Comparison of ENCODE assay signal across 9 mouse cellular contexts in genomic region chr6:52796035-52796598, GRCm38 (mm10).
DNase-seq lines count a peak whose midpoint lies in the region; ATAC-seq lines count a peak whose summit lies in the region.
"Had no signal": no experiment of that assay in that cellular context is flagged by ENCODE, and none has a peak within 500 bp of the region (broad histone marks: within the 10 kb centered on the region; RNA-seq: fewer than 3 reads in every experiment).

No protein-coding gene starts in this region.

- H3K27ac ChIP-seq in embryonic facial prominence, embryonic 15.5 days (replicated peaks), result peak overlapping the region; percentile 87
- H3K27ac ChIP-seq in intestine, embryonic 14.5 days (ENCODE audit: low read depth), result peak overlapping the region; percentile 72

- no peak overlapping the region for H3K4me3 ChIP-seq in embryonic facial prominence, embryonic 15.5 days (replicated peaks)
- H3K4me3 ChIP-seq in intestine, embryonic 14.5 days (ENCODE audit: low read depth, low read length), result no peak overlapping the region
- H3K4me3 ChIP-seq: erythroblast, embryonic 14.5 days had no signal

- no peak for ATAC-seq in embryonic facial prominence, embryonic 15.5 days (ENCODE audit: insufficient number of reproducible peaks, low FRiP score, low TSS enrichment, low read depth)
- no peak for ATAC-seq in intestine, embryonic 14.5 days (replicated peaks; ENCODE audit: low FRiP score, low TSS enrichment, low read depth)

- H3K27me3 ChIP-seq in embryonic facial prominence, embryonic 15.5 days, result no peaks in the 10 kb centered on the region
- no peaks in the 10 kb centered on the region for H3K27me3 ChIP-seq in intestine, embryonic 14.5 days (replicated peaks; ENCODE audit: control insufficient read depth, insufficient read depth, low read length)

- peaks cover 44% of the 10 kb centered on the region for H3K4me1 ChIP-seq in embryonic facial prominence, embryonic 15.5 days
- H3K4me1 ChIP-seq in intestine, embryonic 14.5 days (replicated peaks; ENCODE audit: control insufficient read depth, insufficient read depth, low read length), result peaks cover 27% of the 10 kb centered on the region

- no peak overlapping the region for H3K4me2 ChIP-seq in embryonic facial prominence, embryonic 15.5 days (replicated peaks)
- H3K4me2 ChIP-seq in intestine, embryonic 14.5 days (ENCODE audit: low read length), result no peak overlapping the region

- peak; percentile 94 for DNase-seq in heart, adult 11 months
- no peak for DNase-seq in heart, adult 8-10 months (ENCODE audit: low spot score)
- peak; percentile 28 for DNase-seq in NIH3T3 (ENCODE audit: low read depth)
- no peak for DNase-seq in intestine, embryonic 14.5 days (ENCODE audit: low spot score)
- peak; percentile 12 for DNase-seq in skeletal muscle tissue, adult 2 months (ENCODE audit: low read depth, low spot score)
- no peak for DNase-seq in frontal cortex, postnatal 25 days (ENCODE audit: low spot score in 2 of 2)
- DNase-seq in embryo, embryonic 9.5 days (ENCODE audit: extremely low spot score), result no peak

- no peak overlapping the region for H3K9ac ChIP-seq in embryonic facial prominence, embryonic 15.5 days
- H3K9ac ChIP-seq in intestine, embryonic 14.5 days (ENCODE audit: low read length), result no peak overlapping the region

- no peaks in the 10 kb centered on the region for H3K9me3 ChIP-seq in embryonic facial prominence, embryonic 15.5 days (replicated peaks)
- H3K9me3 ChIP-seq in intestine, embryonic 14.5 days (ENCODE audit: control insufficient read depth, low read length), result no peaks in the 10 kb centered on the region

- H3K36me3 ChIP-seq in embryonic facial prominence, embryonic 15.5 days, result no peaks in the 10 kb centered on the region
- no peaks in the 10 kb centered on the region for H3K36me3 ChIP-seq in intestine, embryonic 14.5 days (ENCODE audit: control insufficient read depth, insufficient read depth, low read length)

- WGBS in embryonic facial prominence, embryonic 15.5 days, result 53% methylated on average over 9 of the region's 9 CpGs
- WGBS in intestine, embryonic 14.5 days, result 61% methylated on average over 9 of the region's 9 CpGs

Comparison
In these comparisons a context has a peak if more than half of its experiments do, and no peak if none do; other contexts are left out.
1. DNase-seq: peak in heart, adult 11 months (single experiment), NIH3T3 (single experiment) and skeletal muscle tissue, adult 2 months (single experiment); none in heart, adult 8-10 months (single experiment), intestine, embryonic 14.5 days (single experiment), frontal cortex, postnatal 25 days (0 of 2) and embryo, embryonic 9.5 days (single experiment).